Mouse (Mus musculus): ENCODE data around the gene Hist1h4j.

DNA sequence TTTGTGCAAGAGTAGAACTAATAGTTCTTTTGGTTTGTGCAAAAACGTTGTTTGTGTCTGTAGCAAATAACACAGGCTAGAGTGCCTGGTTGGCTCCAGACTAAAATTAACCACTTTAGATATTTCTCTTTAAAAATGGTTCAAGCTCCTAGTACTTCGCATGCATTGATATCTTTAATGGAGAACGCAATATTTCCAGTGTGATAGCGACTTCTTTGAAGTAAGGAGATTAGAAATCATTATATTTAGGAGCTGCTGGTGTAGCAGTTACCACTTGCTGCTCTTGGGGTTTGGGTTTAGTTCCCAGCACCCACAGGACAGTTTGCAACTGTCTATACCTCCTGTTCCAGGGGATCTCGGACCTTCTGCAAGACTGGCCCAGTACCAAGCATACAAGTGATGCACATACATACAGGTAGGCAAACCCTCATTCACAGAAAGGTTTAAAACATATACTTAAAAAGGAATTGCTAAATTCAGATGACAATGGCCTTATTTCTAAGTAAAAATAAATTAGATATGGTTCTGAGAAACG lies 46.2 kb downstream of the Hist1h4j start:
- TF ChIP-seq EP300 (IDR thresholded peaks at IDR 0.05; ENCODE audit: low read depth in 1 of 2, low read length in 2 of 2) (no peak), RCOR1 (IDR thresholded peaks at IDR 0.05; ENCODE audit: low read depth, low read length) (no peak), CTCF (IDR thresholded peaks at IDR 0.05 in 2 of 3, conservative IDR thresholded peaks at IDR 0.05 in 1 of 3; ENCODE audit: control insufficient read depth in 1 of 3, insufficient read depth in 1 of 3, low read depth in 2 of 3, low read length in 3 of 3, poor library complexity in 1 of 3, severe bottlenecking in 1 of 3) (no peak), SMC3 (IDR thresholded peaks at IDR 0.05; ENCODE audit: low read depth, low read length) (no peak), E2F4 (IDR thresholded peaks at IDR 0.05; ENCODE audit: borderline replicate concordance, low read depth, low read length) (no peak), GATA1 (IDR thresholded peaks at IDR 0.05; ENCODE audit: low read depth, low read length) (no peak)
